Mouse (Mus musculus) embryonic facial prominence, embryonic 14.5 days (tissue): Measurements from ENCODE around the gene Sgsm1. TPM values are rescaled to one million over a fixed set of nuclear protein-coding genes. Genes with fewer than 3 reads are reported as not detected.
A peak's percentile ranks its signal among the peaks of the same experiment; 100 is the strongest.

ENCODE experiments used
- ATAC-seq: fragments of 200-750 bp; cut with Nextera tagmentation; 2 replicates; pipeline ENCODE4 v1.8.0; 2017; ENCODE audit warnings: low read depth, moderate number of reproducible peaks, moderate TSS enrichment
- DNase-seq: peaks from one replicate; pipeline ENCODE4 v3.0.0-alpha.2; 2015; ENCODE audit warnings: low spot score
- H3K27ac ChIP-seq: fragments of 300-500 bp; sonication (generic); replicated peaks from 2 replicates; pipeline ENCODE4 v1.5.1; 2014; ENCODE audit warnings: low read depth, mild to moderate bottlenecking, low read length, moderate library complexity
- H3K27me3 ChIP-seq: fragments of 300-500 bp; sonication (generic); replicated peaks from 2 replicates; pipeline ENCODE4 v1.6.1; 2014; ENCODE audit warnings: low read length; ENCODE audit not compliant: control insufficient read depth, insufficient read depth
- H3K36me3 ChIP-seq: fragments of 300-500 bp; sonication (generic); 2 replicates; pipeline ENCODE4 v1.6.1; 2014; ENCODE audit warnings: low read length, mixed read lengths; ENCODE audit not compliant: control insufficient read depth, insufficient read depth
- H3K4me1 ChIP-seq: fragments of 300-500 bp; sonication (generic); 2 replicates; pipeline ENCODE4 v1.6.1; 2014; ENCODE audit warnings: antibody characterized with exemption, low read length; ENCODE audit not compliant: control insufficient read depth, insufficient read depth
- H3K4me2 ChIP-seq: fragments of 300-500 bp; sonication (generic); 2 replicates; pipeline ENCODE4 v1.6.1; 2014; ENCODE audit warnings: low read depth, mild to moderate bottlenecking, low read length, moderate library complexity, mixed read lengths
- H3K4me3 ChIP-seq: fragments of 300-500 bp; sonication (generic); 2 replicates; pipeline ENCODE4 v1.5.1; 2014; ENCODE audit warnings: low read depth, mild to moderate bottlenecking, low read length
- H3K9ac ChIP-seq: fragments of 300-500 bp; sonication (generic); 2 replicates; pipeline ENCODE4 v1.6.1; 2014; ENCODE audit warnings: low read depth, mild to moderate bottlenecking, low read length, moderate library complexity, mixed read lengths
- H3K9me3 ChIP-seq: fragments of 300-500 bp; sonication (generic); 2 replicates; pipeline ENCODE4 v1.6.1; 2016; ENCODE audit warnings: low read length; ENCODE audit not compliant: control insufficient read depth
- WGBS: fragments of 180-500 bp; shearing (Covaris S2); extraction: QIAGEN DNeasy Blood & Tissue Kit; methylation state at CpG from one replicate; pipeline ENCODE4 v1.1.7; 2014; 5-methylcytosine and 5-hydroxymethylcytosine counted together
- polyA plus RNA-seq: library from polyadenylated mRNA; unstranded; fragments of >200 nt; fragmentation: Nextera tagmentation; extraction: Ambion mirVana; gene quantifications from 2 replicates; pipeline ENCODE4 v1.2.1, GENCODE M21; 2014

The Sgsm1 gene
- polyA plus RNA-seq, 1 experiment from 2014 or later = 2.0 TPM

GRCm38 (mm10) chr5:113204193-113204592, 106.4 kb downstream of the Sgsm1 start:
- Histone ChIP-seq H3K9me3 (no peaks in the 10 kb centered on the region), H3K36me3 (no peaks in the 10 kb centered on the region), H3K4me3 (no peak overlapping the region), H3K27me3 (no peaks in the 10 kb centered on the region), H3K4me1 (peaks cover 19% of the 10 kb centered on the region), H3K4me2 (no peak overlapping the region), H3K9ac (no peak overlapping the region), H3K27ac (no peak overlapping the region)
- 84% methylated on average over 9 of the region's 9 CpGs for WGBS
- DNase-seq (no peak), ATAC-seq (no peak)

- Histone ChIP-seq H3K9me3 (no peaks in the 10 kb centered on the region), H3K27me3 (no peaks in the 10 kb centered on the region), H3K4me1 (peaks cover 10% of the 10 kb centered on the region), H3K27ac (no peak overlapping the region), H3K36me3 (no peaks in the 10 kb centered on the region), H3K4me3 (no peak overlapping the region), H3K4me2 (no peak overlapping the region), H3K9ac (no peak overlapping the region)
- WGBS = 79% methylated on average over 10 of the region's 10 CpGs
- DNase-seq (no peak), ATAC-seq (no peak)
These were observed 110.8 kb downstream of the Sgsm1 start for GRCm38 (mm10) chr5:113199772-113200134.

- H3K27ac ChIP-seq = peak overlapping the region; percentile 55
These were observed 111.3 kb downstream of the Sgsm1 start for GRCm38 (mm10) chr5:113199126-113199771.

GRCm38 (mm10) chr5:113196916-113197794, 113.4 kb downstream of the Sgsm1 start:
- Histone ChIP-seq H3K27me3 (no peaks in the 10 kb centered on the region), H3K9ac (no peak overlapping the region), H3K4me1 (peaks cover 10% of the 10 kb centered on the region), H3K4me2 (no peak overlapping the region), H3K9me3 (no peaks in the 10 kb centered on the region), H3K4me3 (no peak overlapping the region), H3K27ac (peak overlapping the region; percentile 63; the same call in 1 of the 2 replicates), H3K36me3 (no peaks in the 10 kb centered on the region)
- no peak for DNase-seq
- no peak for ATAC-seq
- 55% methylated on average over 9 of the region's 9 CpGs for WGBS

More at GRCm38 (mm10) chr5:113199126-113199771, 111.3 kb downstream of the Sgsm1 start:
- Histone ChIP-seq H3K9ac (no peak overlapping the region), H3K27me3 (no peaks in the 10 kb centered on the region), H3K4me3 (no peak overlapping the region), H3K36me3 (no peaks in the 10 kb centered on the region), H3K9me3 (no peaks in the 10 kb centered on the region), H3K4me1 (peaks cover 10% of the 10 kb centered on the region), H3K4me2 (no peak overlapping the region)
- ATAC-seq = no peak
- DNase-seq = no peak
- WGBS = 48% methylated on average over 7 of the region's 8 CpGs

GRCm38 (mm10) chr5:113195907-113196306, 114.7 kb downstream of the Sgsm1 start:
- ATAC-seq (no peak), DNase-seq (no peak)
- peaks cover 10% of the 10 kb centered on the region for H3K4me1 ChIP-seq
- H3K4me3 ChIP-seq = no peak overlapping the region
- 89% methylated on average over 6 of the region's 6 CpGs for WGBS
- no peaks in the 10 kb centered on the region for H3K27me3 ChIP-seq
- H3K27ac ChIP-seq = no peak overlapping the region
- H3K36me3 ChIP-seq = no peaks in the 10 kb centered on the region
- no peak overlapping the region for H3K4me2 ChIP-seq
- no peaks in the 10 kb centered on the region for H3K9me3 ChIP-seq
- H3K9ac ChIP-seq = no peak overlapping the region

GRCm38 (mm10) chr5:113195451-113195850, 115.1 kb downstream of the Sgsm1 start:
- no peak overlapping the region for H3K4me3 ChIP-seq
- H3K36me3 ChIP-seq = no peaks in the 10 kb centered on the region
- H3K4me2 ChIP-seq = no peak overlapping the region
- ATAC-seq (peak; percentile 32; the same call in 1 of the 2 replicates), DNase-seq (peak; percentile 68)
- no peaks in the 10 kb centered on the region for H3K9me3 ChIP-seq
- H3K27me3 ChIP-seq = no peaks in the 10 kb centered on the region
- H3K4me1 ChIP-seq = peaks cover 10% of the 10 kb centered on the region
- WGBS = 49% methylated on average over 12 of the region's 12 CpGs
- H3K27ac ChIP-seq = no peak overlapping the region
- no peak overlapping the region for H3K9ac ChIP-seq

- no peak overlapping the region for H3K27ac ChIP-seq
- no peak overlapping the region for H3K4me3 ChIP-seq
- H3K9ac ChIP-seq = no peak overlapping the region
- no peaks in the 10 kb centered on the region for H3K36me3 ChIP-seq
- DNase-seq (no peak), ATAC-seq (no peak)
- 93% methylated on average over 18 of the region's 18 CpGs for WGBS
- H3K27me3 ChIP-seq = no peaks in the 10 kb centered on the region
- no peaks in the 10 kb centered on the region for H3K9me3 ChIP-seq
- no peak overlapping the region for H3K4me2 ChIP-seq
- peaks cover 10% of the 10 kb centered on the region for H3K4me1 ChIP-seq
These were observed 116.8 kb downstream of the Sgsm1 start for GRCm38 (mm10) chr5:113193762-113194161.
